Mouse (Mus musculus) olfactory bulb, adult 2 months (tissue): ENCODE measurements around the gene Fbl.

Source experiments
- CTCF ChIP-seq: fragments of 200-500 bp; IDR thresholded peaks from 2 replicates; pipeline ENCODE4 v1.5.1; 2012; ENCODE audit warnings: low read depth, mild to moderate bottlenecking, low read length, moderate library complexity; ENCODE audit not compliant: insufficient read depth
- POLR2A ChIP-seq: fragments of 200-500 bp; IDR thresholded peaks from 2 replicates; pipeline ENCODE4 v1.6.1; 2012; ENCODE audit warnings: mild to moderate bottlenecking, low read depth, low read length, moderate library complexity; ENCODE audit not compliant: insufficient read depth

DNA sequence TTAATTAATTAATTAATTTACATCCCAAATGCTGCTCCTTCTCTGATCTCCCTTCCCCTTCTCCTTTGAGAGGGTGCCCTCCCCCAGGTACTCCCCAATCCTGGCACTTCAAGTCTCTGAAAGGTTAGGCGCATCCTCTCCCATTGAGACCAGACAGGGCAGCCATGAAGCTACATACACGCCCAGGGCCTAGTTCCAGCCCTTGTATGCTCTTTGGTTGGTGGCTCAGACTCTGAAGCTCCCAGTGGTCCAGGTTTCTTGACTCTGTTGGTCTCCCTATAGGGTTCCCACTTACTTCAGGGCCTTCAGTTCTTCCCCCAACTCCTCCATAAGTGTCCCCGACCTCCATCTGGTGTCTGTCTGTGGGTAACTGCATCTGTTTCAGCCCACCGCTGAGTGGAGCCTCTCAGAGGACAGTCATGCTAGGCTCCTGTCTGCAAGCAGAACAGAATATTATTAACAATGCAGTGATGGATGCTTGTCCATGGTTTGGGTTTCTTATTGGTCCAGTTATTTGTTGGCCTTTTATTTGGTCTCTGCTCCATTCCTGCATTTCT, 36.6 kb downstream of the Fbl start:
- no peak for TF ChIP-seq CTCF
- no peak for TF ChIP-seq POLR2A
